Mouse (Mus musculus) kidney, postnatal 0 days (tissue): ENCODE measurements at regions not wholly inside any gene's neighbourhood (a gene's known extent, or its start where the extent isn't known, plus 50 kb on each side); places are given as distances from the start of the nearest gene placed in this dataset.

Experiments
- ATAC-seq: fragments of 200-750 bp; cut with Nextera tagmentation; replicated peaks from 2 replicates; pipeline ENCODE4 v1.8.0; 2017; ENCODE audit warnings: low read depth, moderate number of reproducible peaks, moderate TSS enrichment, moderate library complexity; ENCODE audit not compliant: low FRiP score
- DNase-seq: peaks from one replicate; pipeline ENCODE4 v3.0.0-alpha.2; 2016; ENCODE audit warnings: low spot score
- H3K27ac ChIP-seq: fragments of 300-500 bp; sonication (generic); 2 replicates; pipeline ENCODE4 v1.5.1; 2014; ENCODE audit warnings: mild to moderate bottlenecking
- H3K27me3 ChIP-seq: fragments of 300-500 bp; sonication (generic); 2 replicates; pipeline ENCODE4 v1.6.1; 2014; ENCODE audit warnings: low read length, mixed read lengths; ENCODE audit not compliant: insufficient read depth
- H3K36me3 ChIP-seq: fragments of 300-500 bp; sonication (generic); 2 replicates; pipeline ENCODE4 v1.6.1; 2014; ENCODE audit warnings: low read length, mixed read lengths; ENCODE audit not compliant: insufficient read depth
- H3K4me1 ChIP-seq: fragments of 300-500 bp; sonication (generic); replicated peaks from 2 replicates; pipeline ENCODE4 v1.6.1; 2014; ENCODE audit warnings: antibody characterized with exemption, low read length, mixed read lengths; ENCODE audit not compliant: insufficient read depth
- H3K4me2 ChIP-seq: fragments of 300-500 bp; sonication (generic); 2 replicates; pipeline ENCODE4 v1.6.1; 2014; ENCODE audit warnings: mild to moderate bottlenecking, low read length, moderate library complexity, mixed read lengths
- H3K4me3 ChIP-seq: fragments of 300-500 bp; sonication (generic); replicated peaks from 2 replicates; pipeline ENCODE4 v1.5.1; 2014; ENCODE audit warnings: low read depth, low read length
- H3K9ac ChIP-seq: fragments of 300-500 bp; sonication (generic); 2 replicates; pipeline ENCODE4 v1.6.1; 2014; ENCODE audit warnings: low read depth, low read length
- H3K9me3 ChIP-seq: fragments of 300-500 bp; sonication (generic); replicated peaks from 2 replicates; pipeline ENCODE4 v1.6.1; 2016; ENCODE audit warnings: low read length, inconsistent platforms, mixed read lengths
- CTCF ChIP-seq: IDR thresholded peaks from 2 replicates; pipeline ENCODE4 v1.5.1; 2016; ENCODE audit warnings: antibody characterized with exemption, low read depth, mild to moderate bottlenecking, moderate library complexity
- WGBS: fragments of 180-500 bp; shearing (Covaris S2); extraction: QIAGEN DNeasy Blood & Tissue Kit; methylation state at CpG from one replicate; pipeline ENCODE4 v1.1.7; 2014; 5-methylcytosine and 5-hydroxymethylcytosine counted together
- microRNA counts: library from miRNA; unstranded; fragments of <30 nt; microRNA quantifications from one replicate; lab custom pipeline; 2015
- microRNA-seq: library from miRNA; unstranded; fragments of <30 nt; microRNA quantifications from one replicate; pipeline ENCODE4, GENCODE M21; 2016

DNA sequence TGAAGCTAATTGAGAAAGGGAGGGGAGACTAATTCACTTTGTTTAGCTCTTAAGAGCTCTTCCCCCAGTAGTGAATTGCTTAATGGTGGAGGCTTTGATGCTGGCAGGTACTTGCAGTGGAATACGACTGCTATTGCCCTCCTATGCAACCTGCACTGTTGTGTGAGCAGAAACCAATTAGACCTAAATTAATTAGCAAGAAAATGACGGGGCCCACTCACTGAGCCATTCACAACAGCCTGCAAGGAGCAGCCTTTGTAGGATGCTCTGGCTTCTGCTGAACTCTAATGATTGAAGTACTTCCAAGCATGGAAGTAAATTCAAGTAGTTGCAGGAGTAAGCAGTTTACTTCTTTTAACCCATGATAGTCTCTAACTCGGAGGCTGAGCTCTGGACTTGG is 54.8 kb upstream of the Ubash3b start:
- Histone ChIP-seq H3K36me3 (no peaks in the 10 kb centered on the region), H3K27ac (no peak overlapping the region), H3K4me2 (no peak overlapping the region), H3K27me3 (no peaks in the 10 kb centered on the region), H3K4me1 (peaks cover 8% of the 10 kb centered on the region; the same call in 1 of the 2 replicates), H3K9ac (no peak overlapping the region), H3K9me3 (no peaks in the 10 kb centered on the region), H3K4me3 (no peak overlapping the region)
- 19% methylated on average over 3 of the region's 3 CpGs for WGBS
- DNase-seq (no peak), ATAC-seq (no peak)
- TF ChIP-seq CTCF, result no peak

DNA sequence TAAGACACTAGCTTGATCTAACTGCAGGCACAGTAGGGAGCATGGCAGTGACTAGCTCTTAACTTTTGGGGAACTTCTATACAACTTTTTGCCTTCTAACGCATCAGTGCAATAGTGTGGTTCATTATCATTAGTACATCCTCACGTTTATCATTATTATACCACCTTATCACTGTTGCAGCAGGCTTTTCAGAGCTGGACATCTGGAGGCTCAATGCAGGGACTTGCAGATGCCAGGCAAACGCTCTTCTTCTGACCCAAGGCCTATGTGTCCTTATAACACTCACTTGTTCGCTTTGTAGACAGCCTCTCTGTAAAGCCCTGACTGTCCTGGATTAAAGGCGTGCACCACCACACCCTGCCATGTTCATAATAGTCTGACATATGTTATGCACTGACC is 53.5 kb upstream of the Ubash3b start:
- 93% methylated on average over 5 of the region's 5 CpGs for WGBS
- H3K9me3 ChIP-seq, result no peaks in the 10 kb centered on the region
- no peak for TF ChIP-seq CTCF
- no peak overlapping the region for H3K9ac ChIP-seq
- no peaks in the 10 kb centered on the region for H3K36me3 ChIP-seq
- no peak overlapping the region for H3K4me3 ChIP-seq
- ATAC-seq (no peak), DNase-seq (no peak)
- H3K4me1 ChIP-seq, result peaks cover 8% of the 10 kb centered on the region; the same call in 1 of the 2 replicates
- no peak overlapping the region for H3K4me2 ChIP-seq
- H3K27ac ChIP-seq, result no peak overlapping the region
- no peaks in the 10 kb centered on the region for H3K27me3 ChIP-seq

DNA sequence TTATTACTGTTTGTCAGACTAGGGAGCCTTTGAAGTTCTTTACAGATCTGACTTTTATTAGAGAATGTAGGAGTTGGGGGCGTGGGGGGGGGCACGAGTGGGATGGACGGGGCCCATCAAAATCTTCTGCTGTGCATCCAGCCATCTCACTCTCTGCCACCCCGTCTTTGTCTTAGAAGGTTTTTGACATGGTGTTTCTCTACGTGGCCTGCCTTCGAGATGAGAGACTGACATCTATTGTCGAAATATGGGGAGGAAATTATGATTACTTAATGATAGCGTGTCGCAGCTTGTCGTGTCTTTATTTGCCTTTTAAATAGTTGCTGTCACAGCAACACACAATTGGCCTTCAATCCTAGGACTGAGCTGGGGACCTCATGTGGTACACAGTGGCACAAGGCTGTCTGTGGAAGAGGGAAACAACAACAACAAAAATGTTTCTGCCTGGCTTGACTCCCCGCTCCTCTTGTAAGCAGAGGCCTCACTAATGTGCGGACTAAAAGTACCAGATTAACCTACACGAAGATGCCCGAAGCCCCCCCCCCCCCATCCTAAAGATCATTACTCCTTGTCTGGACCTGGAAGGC is 51.5 kb upstream of the Ubash3b start:
- H3K9me3 ChIP-seq, result no peaks in the 10 kb centered on the region
- DNase-seq (no peak), ATAC-seq (no peak)
- TF ChIP-seq CTCF, result no peak
- peak overlapping the region; percentile 49 for H3K4me2 ChIP-seq
- 21% methylated on average over 14 of the region's 14 CpGs for WGBS
- peak overlapping the region; percentile 19; the same call in 1 of the 2 replicates for H3K9ac ChIP-seq
- 0 out of 2 replicates have a peak overlapping the region, but pooled peaks have one; percentile 2 for H3K4me3 ChIP-seq
- no peaks in the 10 kb centered on the region for H3K36me3 ChIP-seq
- peaks cover 8% of the 10 kb centered on the region; the same call in 1 of the 2 replicates for H3K4me1 ChIP-seq
- peak overlapping the region; percentile 85 for H3K27ac ChIP-seq
- no peaks in the 10 kb centered on the region for H3K27me3 ChIP-seq

- Histone ChIP-seq H3K9ac (peak overlapping the region; percentile 19; the same call in 1 of the 2 replicates), H3K4me3 (0 out of 2 replicates have a peak overlapping the region, but pooled peaks have one; percentile 2), H3K27ac (peak overlapping the region; percentile 85), H3K4me1 (peaks cover 8% of the 10 kb centered on the region; the same call in 1 of the 2 replicates), H3K4me2 (peak overlapping the region; percentile 49), H3K27me3 (no peaks in the 10 kb centered on the region), H3K9me3 (no peaks in the 10 kb centered on the region), H3K36me3 (no peaks in the 10 kb centered on the region)
- WGBS, result 0% methylated on average over 6 of the region's 7 CpGs
- ATAC-seq (peak; percentile 82), DNase-seq (peak; percentile 96)
- TF ChIP-seq CTCF, result no peak
Measured at GRCm38 (mm10) chr9:41212303-41212901, 50.9 kb upstream of the Ubash3b start.

GRCm38 (mm10) chr9:41211865-41212302 is 50.4 kb upstream of the Ubash3b start:
- ATAC-seq (no peak), DNase-seq (no peak)
- peak overlapping the region; percentile 49; the same call in 1 of the 2 replicates for H3K4me2 ChIP-seq
- peak overlapping the region; percentile 85 for H3K27ac ChIP-seq
- H3K27me3 ChIP-seq, result no peaks in the 10 kb centered on the region
- no peaks in the 10 kb centered on the region for H3K9me3 ChIP-seq
- H3K36me3 ChIP-seq, result no peaks in the 10 kb centered on the region
- no peak overlapping the region for H3K4me3 ChIP-seq
- peak overlapping the region; percentile 19; the same call in 1 of the 2 replicates for H3K9ac ChIP-seq
- WGBS, result 39% methylated on average over 10 of the region's 10 CpGs
- no peak for TF ChIP-seq CTCF
- H3K4me1 ChIP-seq, result peaks cover 11% of the 10 kb centered on the region; the same call in 1 of the 2 replicates

MicroRNAs encoded in the stretch of these regions (microRNA counts, 519-probe panel; counts per million panel counts)
- microRNA mmu-miR-100 (lab: Ali Mortazavi, UCI) (5,625 counts per million, percentile 88 among the panel's probes with 10 or more counts), microRNA mmu-miR-125b-3p (lab: Ali Mortazavi, UCI) (330 counts per million, percentile 68 among the panel's probes with 10 or more counts)

Small RNAs in the stretch of these regions (microRNA-seq; reads per million reads assigned to microRNA genes)
- 3,857 reads per million, percentile 89 among the genes with 10 or more reads in this experiment for gene Mir100
- gene Mir125b-1, result 295 reads per million, percentile 63 among the genes with 10 or more reads in this experiment
- 169 reads per million, percentile 57 among the genes with 10 or more reads in this experiment for gene Mirlet7a-2
